Mouse (Mus musculus): ENCODE measurements at regions not wholly inside any gene's neighbourhood (a gene's known extent, or its start where the extent isn't known, plus 50 kb on each side); places are given as distances from the start of the nearest gene placed in this dataset.

- DNase-seq (ENCODE audit: low spot score) = peak; percentile 47
Observed at GRCm38 (mm10) chr6:143373686-143374273, 206.8 kb downstream of the Etnk1 start.

GRCm38 (mm10) chr6:143375951-143376713 is 209.1 kb downstream of the Etnk1 start:
- DNase-seq (ENCODE audit: low spot score) = no peak

GRCm38 (mm10) chr6:143377121-143377520 is 210.1 kb downstream of the Etnk1 start:
- no peak for DNase-seq (ENCODE audit: low spot score)

GRCm38 (mm10) chr6:143378126-143378525 is 211.1 kb downstream of the Etnk1 start:
- DNase-seq (ENCODE audit: low spot score) = no peak

GRCm38 (mm10) chr6:143380490-143380889 is 213.5 kb downstream of the Etnk1 start:
- no peak for DNase-seq (ENCODE audit: low spot score)

GRCm38 (mm10) chr6:143386597-143387450 is 219.8 kb downstream of the Etnk1 start:
- DNase-seq (ENCODE audit: low spot score) = no peak

- no peak for DNase-seq (ENCODE audit: low spot score)
Observed at GRCm38 (mm10) chr6:143393543-143394207, 226.7 kb downstream of the Etnk1 start.

- DNase-seq (ENCODE audit: low spot score) = no peak
Observed at GRCm38 (mm10) chr6:143394377-143394776, 227.4 kb downstream of the Etnk1 start.

GRCm38 (mm10) chr6:143401436-143401835 is 234.4 kb downstream of the Etnk1 start:
- no peak for DNase-seq (ENCODE audit: low spot score)

GRCm38 (mm10) chr6:143401921-143402320 is 234.9 kb downstream of the Etnk1 start:
- DNase-seq (ENCODE audit: low spot score) = no peak

GRCm38 (mm10) chr6:143402766-143403165 is 235.7 kb downstream of the Etnk1 start:
- no peak for DNase-seq (ENCODE audit: low spot score)

- no peak for DNase-seq (ENCODE audit: low spot score)
Observed at GRCm38 (mm10) chr6:143404521-143404920, 237.5 kb downstream of the Etnk1 start.

- DNase-seq (ENCODE audit: low spot score) = no peak
Observed at GRCm38 (mm10) chr6:143412056-143412455, 245.0 kb downstream of the Etnk1 start.

GRCm38 (mm10) chr6:143412721-143413120 is 245.7 kb downstream of the Etnk1 start:
- no peak for DNase-seq (ENCODE audit: low spot score)

GRCm38 (mm10) chr6:143414590-143415382 is 247.8 kb downstream of the Etnk1 start:
- DNase-seq (ENCODE audit: low spot score) = no peak

- no peak for DNase-seq (ENCODE audit: low spot score)
Observed at GRCm38 (mm10) chr6:143415383-143415778, 248.4 kb downstream of the Etnk1 start.

GRCm38 (mm10) chr6:143419872-143420271 is 252.9 kb downstream of the Etnk1 start:
- DNase-seq (ENCODE audit: low spot score) = no peak

- no peak for DNase-seq (ENCODE audit: low spot score)
Observed at GRCm38 (mm10) chr6:143423026-143423425, 256.0 kb downstream of the Etnk1 start.

GRCm38 (mm10) chr6:143425182-143425829 is 258.3 kb downstream of the Etnk1 start:
- no peak for DNase-seq (ENCODE audit: low spot score)

- no peak for DNase-seq (ENCODE audit: low spot score)
Observed at GRCm38 (mm10) chr6:143431896-143432450, 265.0 kb downstream of the Etnk1 start.

Data from urinary bladder, postnatal 14 days (tissue).